26 mouse cellular contexts compared by ENCODE assay signal in the genomic region with DNA sequence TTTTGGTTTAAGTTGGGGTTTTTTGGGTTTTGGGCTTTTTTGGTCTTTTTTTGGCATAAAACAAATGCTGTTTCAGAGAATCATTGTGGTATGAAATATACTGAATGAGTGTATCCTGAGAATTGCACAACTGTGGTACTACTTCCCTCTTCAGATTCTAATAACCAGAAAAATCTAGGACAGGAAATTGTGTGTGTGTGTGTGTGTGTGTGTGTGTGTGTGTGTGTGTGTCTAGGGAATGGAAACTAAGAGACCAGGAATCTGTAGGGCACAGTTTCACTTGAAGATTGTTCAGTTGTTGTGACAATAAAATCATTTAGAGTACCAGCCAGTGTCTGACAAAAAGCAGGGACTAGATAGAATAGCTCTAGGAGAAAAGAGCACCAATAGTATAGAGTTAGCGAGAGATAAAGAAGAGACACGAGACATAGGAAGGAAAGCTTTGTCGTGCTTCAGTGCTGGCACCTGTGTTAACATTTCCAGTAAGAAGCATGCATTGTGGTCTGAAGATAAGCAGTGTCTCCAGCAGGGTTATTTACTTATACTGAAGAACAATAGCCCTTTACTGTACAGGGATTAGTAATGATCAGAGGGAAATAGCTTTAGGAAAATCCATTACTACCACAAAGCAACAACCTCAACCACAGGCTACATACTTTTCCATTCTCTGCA. TPM values are rescaled to one million over a fixed set of nuclear protein-coding genes. Genes with fewer than 3 reads are reported as not detected.
DNase-seq lines count a peak whose midpoint lies in the region; ATAC-seq and TF ChIP-seq lines count a peak whose summit lies in the region.
"Had no signal": no experiment of that assay in that cellular context is flagged by ENCODE, and none has a peak within 500 bp of the region (broad histone marks: within the 10 kb centered on the region; RNA-seq: fewer than 3 reads in every experiment).

No protein-coding gene starts in this region.

- no peak for ATAC-seq in lung, postnatal 0 days
- ATAC-seq in megakaryocyte progenitor cell, adult 5-6 weeks (replicated peaks; ENCODE audit: poor library complexity) = peak; percentile 28
- no peak for ATAC-seq in forebrain, embryonic 16.5 days
- no peak for ATAC-seq in kidney, embryonic 15.5 days (replicated peaks; ENCODE audit: low FRiP score)
- ATAC-seq: CD4-positive, CD25-positive, alpha-beta regulatory T cell, adult 4 months; forebrain, embryonic 15.5 days; midbrain, embryonic 15.5 days had no signal

- no peak overlapping the region for H3K4me3 ChIP-seq in gastrocnemius, adult 2 months
- H3K4me3 ChIP-seq in lung, postnatal 0 days (ENCODE audit: low read depth, low read length) = no peak overlapping the region
- H3K4me3 ChIP-seq in forebrain, embryonic 16.5 days (replicated peaks; ENCODE audit: low read length) = no peak overlapping the region
- no peak overlapping the region for H3K4me3 ChIP-seq in kidney, embryonic 15.5 days (replicated peaks)
- H3K4me3 ChIP-seq: embryonic facial prominence, embryonic 15.5 days; forebrain, embryonic 15.5 days; heart, embryonic 12.5 days; liver, embryonic 13.5 days; midbrain, embryonic 15.5 days; myocyte; neural tube, embryonic 13.5 days had no signal

- H3K9me3 ChIP-seq in lung, postnatal 0 days (ENCODE audit: low read length) = no peaks in the 10 kb centered on the region
- no peaks in the 10 kb centered on the region for H3K9me3 ChIP-seq in forebrain, embryonic 16.5 days (ENCODE audit: control insufficient read depth, low read length)
- no peaks in the 10 kb centered on the region for H3K9me3 ChIP-seq in kidney, embryonic 15.5 days (replicated peaks)
- H3K9me3 ChIP-seq: embryonic facial prominence, embryonic 15.5 days; forebrain, embryonic 15.5 days; heart, embryonic 12.5 days; liver, embryonic 13.5 days; midbrain, embryonic 15.5 days; neural tube, embryonic 13.5 days had no signal

- no peaks in the 10 kb centered on the region for H3K27me3 ChIP-seq in lung, postnatal 0 days (replicated peaks; ENCODE audit: insufficient read depth, low read length)
- no peaks in the 10 kb centered on the region for H3K27me3 ChIP-seq in forebrain, embryonic 16.5 days (replicated peaks; ENCODE audit: control insufficient read depth, insufficient read depth, low read length)
- no peaks in the 10 kb centered on the region for H3K27me3 ChIP-seq in kidney, embryonic 15.5 days
- H3K27me3 ChIP-seq: embryonic facial prominence, embryonic 15.5 days; forebrain, embryonic 15.5 days; heart, embryonic 12.5 days; liver, embryonic 13.5 days; midbrain, embryonic 15.5 days; neural tube, embryonic 13.5 days had no signal

- peak overlapping the region; percentile 100; the same call in 1 of the 2 replicates for H3K27ac ChIP-seq in gastrocnemius, adult 2 months
- H3K27ac ChIP-seq in lung, postnatal 0 days (ENCODE audit: low read length) = no peak overlapping the region
- H3K27ac ChIP-seq in forebrain, embryonic 16.5 days (ENCODE audit: low read length) = no peak overlapping the region
- H3K27ac ChIP-seq in kidney, embryonic 15.5 days = no peak overlapping the region
- H3K27ac ChIP-seq: embryonic facial prominence, embryonic 15.5 days; forebrain, embryonic 15.5 days; hindbrain, embryonic 14.5 days; liver, embryonic 13.5 days; midbrain, embryonic 15.5 days; neural tube, embryonic 13.5 days had no signal

- peaks cover 4% of the 10 kb centered on the region for H3K4me1 ChIP-seq in lung, postnatal 0 days (ENCODE audit: insufficient read depth, low read depth, low read length)
- H3K4me1 ChIP-seq in forebrain, embryonic 16.5 days (replicated peaks; ENCODE audit: control insufficient read depth, insufficient read depth, low read length) = peaks cover 13% of the 10 kb centered on the region
- H3K4me1 ChIP-seq in kidney, embryonic 15.5 days = peaks cover 12% of the 10 kb centered on the region

- DNase-seq in gastrocnemius, adult 2 months = no peak
- DNase-seq in gastrocnemius, adult 18-20 months (ENCODE audit: low spot score) = no peak
- DNase-seq in lung, postnatal 0 days (ENCODE audit: low spot score) = no peak
- no peak for DNase-seq in lung, postnatal 4 days
- DNase-seq in R1 (ENCODE audit: low read depth, low spot score) = peak; percentile 10
- DNase-seq: adrenal gland, postnatal 10 days; cerebellum, adult 9-10 months; heart, postnatal 4 days; kidney, adult 2 months; kidney, postnatal 14 days; liver, embryonic 13.5 days; lung, embryonic 14.5 days; retina, postnatal 1 day; right cerebral cortex, postnatal 25 days; spleen, adult 18-20 months had no signal

- TF ChIP-seq EP300 in lung, postnatal 0 days (IDR thresholded peaks at IDR 0.05) = peak; percentile 70

- intact Hi-C loops in gastrocnemius, adult 2 months (cut with DNase I) = loop anchor here (5.0 kb wide), 1 partner anchor 37 kb away; no protein-coding TSS in a partner anchor

- H3K9ac ChIP-seq in lung, postnatal 0 days (replicated peaks; ENCODE audit: low read depth) = no peak overlapping the region
- no peak overlapping the region for H3K9ac ChIP-seq in forebrain, embryonic 16.5 days (replicated peaks; ENCODE audit: low read depth, low read length)
- H3K9ac ChIP-seq in kidney, embryonic 15.5 days = no peak overlapping the region
- H3K9ac ChIP-seq: embryonic facial prominence, embryonic 15.5 days; forebrain, embryonic 15.5 days; heart, embryonic 12.5 days; hindbrain, embryonic 14.5 days; liver, embryonic 13.5 days; lung, embryonic 14.5 days; midbrain, embryonic 15.5 days; neural tube, embryonic 13.5 days had no signal

- H3K36me3 ChIP-seq in lung, postnatal 0 days (ENCODE audit: insufficient read depth, low read length) = no peaks in the 10 kb centered on the region
- no peaks in the 10 kb centered on the region for H3K36me3 ChIP-seq in forebrain, embryonic 16.5 days (ENCODE audit: control insufficient read depth, insufficient read depth)
- H3K36me3 ChIP-seq in kidney, embryonic 15.5 days = no peaks in the 10 kb centered on the region
- H3K36me3 ChIP-seq: embryonic facial prominence, embryonic 15.5 days; forebrain, embryonic 15.5 days; heart, embryonic 12.5 days; liver, embryonic 13.5 days; midbrain, embryonic 15.5 days; neural tube, embryonic 13.5 days had no signal

- WGBS in lung, postnatal 0 days = 38% methylated on average over 3 of the region's 3 CpGs
- 81% methylated on average over 3 of the region's 3 CpGs for WGBS in forebrain, embryonic 16.5 days
- 81% methylated on average over 3 of the region's 3 CpGs for WGBS in kidney, embryonic 15.5 days

- H3K4me2 ChIP-seq in lung, postnatal 0 days (replicated peaks; ENCODE audit: low read depth, low read length) = no peak overlapping the region
- no peak overlapping the region for H3K4me2 ChIP-seq in forebrain, embryonic 16.5 days (ENCODE audit: low read length)
- H3K4me2 ChIP-seq in kidney, embryonic 15.5 days = no peak overlapping the region
- H3K4me2 ChIP-seq: embryonic facial prominence, embryonic 15.5 days; forebrain, embryonic 15.5 days; heart, embryonic 12.5 days; hindbrain, embryonic 14.5 days; liver, embryonic 13.5 days; lung, embryonic 14.5 days; midbrain, embryonic 15.5 days; neural tube, embryonic 13.5 days had no signal

- no peak for TF ChIP-seq CTCF in gastrocnemius, adult 2 months (IDR thresholded peaks at IDR 0.05)
- TF ChIP-seq CTCF in lung, postnatal 0 days (IDR thresholded peaks at IDR 0.05) = no peak

RNA-seq across cellular contexts. Expression of gene Dcun1d3, which starts 3.4 kb away (rescaled TPM):
- 10 to 100 TPM; 16.8 to 25.3 TPM for total RNA-seq in gastrocnemius, adult 2 months (2021)
- 10 to 100 TPM; 20.3 to 21.1 TPM for total RNA-seq in gastrocnemius, adult 18-20 months (2021)
- 7.7 and 8.6 TPM in 2 replicates for polyA plus RNA-seq in lung, postnatal 0 days (2015; fragmentation: Nextera tagmentation; extraction: Ambion mirVana)
- 2.2 and 3.0 TPM in 2 replicates for total RNA-seq in megakaryocyte progenitor cell, adult 5-6 weeks (2015)
- 2.3 and 5.4 TPM in 2 replicates for total RNA-seq in megakaryocyte progenitor cell, adult 5-6 weeks (2017)
- 20.4 and 23.8 TPM in 2 replicates for polyA plus RNA-seq in forebrain, embryonic 16.5 days (2015; fragmentation: Nextera tagmentation; extraction: Ambion mirVana)
- polyA plus RNA-seq in kidney, embryonic 15.5 days (2015; fragmentation: Nextera tagmentation; extraction: Ambion mirVana) = 9.9 and 10.5 TPM in 2 replicates

RNA-seq across cellular contexts. Expression of gene Lyrm1, which starts 3.9 kb away (rescaled TPM):
- total RNA-seq in gastrocnemius, adult 2 months (2021) = 10 to 100 TPM; 11.8 to 12.8 TPM
- total RNA-seq in gastrocnemius, adult 18-20 months (2021) = 10 to 100 TPM; 11.3 to 12.5 TPM
- 7.4 and 7.7 TPM in 2 replicates for polyA plus RNA-seq in lung, postnatal 0 days (2015; fragmentation: Nextera tagmentation; extraction: Ambion mirVana)
- total RNA-seq in megakaryocyte progenitor cell, adult 5-6 weeks (2015) = 1.7 and 5.9 TPM in 2 replicates
- total RNA-seq in megakaryocyte progenitor cell, adult 5-6 weeks (2017) = 3.1 and 3.9 TPM in 2 replicates
- 14.3 and 17.8 TPM in 2 replicates for polyA plus RNA-seq in forebrain, embryonic 16.5 days (2015; fragmentation: Nextera tagmentation; extraction: Ambion mirVana)
- polyA plus RNA-seq in kidney, embryonic 15.5 days (2015; fragmentation: Nextera tagmentation; extraction: Ambion mirVana) = 6.9 and 8.1 TPM in 2 replicates
